Mouse (Mus musculus): Measurements from ENCODE around the gene Map3k4.
"Not testable (repeated sequence)": the region's sequence is repeated elsewhere in the genome, so short reads cannot be mapped to it uniquely, and the experiment has no call there.

The Map3k4 gene

GRCm38 (mm10) chr17:12224551-12224950 is 94.0 kb downstream of the Map3k4 start:
- CTCF ChIA-PET, result not testable (repeated sequence)

GRCm38 (mm10) chr17:12224145-12224544 is 94.5 kb downstream of the Map3k4 start:
- CTCF ChIA-PET, result no interaction called here

GRCm38 (mm10) chr17:12223682-12224081 is 94.9 kb downstream of the Map3k4 start:
- CTCF ChIA-PET, result no interaction called here

GRCm38 (mm10) chr17:12221926-12222325 is 96.7 kb downstream of the Map3k4 start:
- CTCF ChIA-PET, result no interaction called here

- CTCF ChIA-PET, result no interaction called here
Observed at GRCm38 (mm10) chr17:12216224-12216623, 102.4 kb downstream of the Map3k4 start.

GRCm38 (mm10) chr17:12213430-12213829 is 105.2 kb downstream of the Map3k4 start:
- CTCF ChIA-PET, result no interaction called here

- CTCF ChIA-PET, result no interaction called here
Observed at GRCm38 (mm10) chr17:12212341-12212740, 106.3 kb downstream of the Map3k4 start.

GRCm38 (mm10) chr17:12211890-12212289 is 106.7 kb downstream of the Map3k4 start:
- CTCF ChIA-PET, result no interaction called here

- CTCF ChIA-PET, result interaction anchor here (0.6 kb wide), 1 partner anchor 174 kb away, joined by 3 read pairs; no protein-coding TSS in a partner anchor
Observed at GRCm38 (mm10) chr17:12210544-12211132, 108.0 kb downstream of the Map3k4 start.

GRCm38 (mm10) chr17:12209481-12209880 is 109.1 kb downstream of the Map3k4 start:
- CTCF ChIA-PET, result interaction anchor here (1.4 kb wide), 1 partner anchor 170 kb away, joined by 3 read pairs; no protein-coding TSS in a partner anchor

- CTCF ChIA-PET, result interaction anchor here (0.6 to 1.0 kb wide), 2 partner anchors 30 to 171 kb away, joined by 3 to 4 read pairs; no protein-coding TSS in a partner anchor
Observed at GRCm38 (mm10) chr17:12207022-12207548, 111.5 kb downstream of the Map3k4 start.

- CTCF ChIA-PET, result interaction anchor here (1.0 kb wide), 1 partner anchor 170 kb away, joined by 3 read pairs; no protein-coding TSS in a partner anchor
Observed at GRCm38 (mm10) chr17:12206248-12206647, 112.3 kb downstream of the Map3k4 start.

- CTCF ChIA-PET, result no interaction called here
Observed at GRCm38 (mm10) chr17:12205694-12206075, 112.9 kb downstream of the Map3k4 start.

- CTCF ChIA-PET, result no interaction called here
Observed at GRCm38 (mm10) chr17:12205015-12205693, 113.4 kb downstream of the Map3k4 start.

GRCm38 (mm10) chr17:12204689-12205014 is 113.9 kb downstream of the Map3k4 start:
- CTCF ChIA-PET, result interaction anchor here (0.7 kb wide), 1 partner anchor 36 kb away, joined by 5 read pairs; no protein-coding TSS in a partner anchor

GRCm38 (mm10) chr17:12204246-12204645 is 114.3 kb downstream of the Map3k4 start:
- CTCF ChIA-PET, result interaction anchor here (0.7 kb wide), 1 partner anchor 36 kb away, joined by 5 read pairs; no protein-coding TSS in a partner anchor

GRCm38 (mm10) chr17:12203414-12203897 is 115.1 kb downstream of the Map3k4 start:
- CTCF ChIA-PET, result no interaction called here

GRCm38 (mm10) chr17:12201086-12201485 is 117.5 kb downstream of the Map3k4 start:
- CTCF ChIA-PET, result interaction anchor here (0.6 kb wide), 1 partner anchor 25 kb away, joined by 3 read pairs; no protein-coding TSS in a partner anchor

- CTCF ChIA-PET, result no interaction called here
Observed at GRCm38 (mm10) chr17:12199933-12200332, 118.7 kb downstream of the Map3k4 start.

GRCm38 (mm10) chr17:12195604-12196003 is 123.0 kb downstream of the Map3k4 start:
- CTCF ChIA-PET, result no interaction called here

GRCm38 (mm10) chr17:12195137-12195536 is 123.5 kb downstream of the Map3k4 start:
- CTCF ChIA-PET, result no interaction called here

- CTCF ChIA-PET, result no interaction called here
Observed at GRCm38 (mm10) chr17:12187782-12188181, 130.8 kb downstream of the Map3k4 start.

- CTCF ChIA-PET, result no interaction called here
Observed at GRCm38 (mm10) chr17:12186341-12186740, 132.3 kb downstream of the Map3k4 start.

Measured in spleen, embryonic (tissue).